Comparison of ENCODE assay signal across 8 mouse cellular contexts in genomic region chr17:34564796-34565195, GRCm38 (mm10). TPM values are rescaled to one million over a fixed set of nuclear protein-coding genes. Genes with fewer than 3 reads are reported as not detected.
A peak's percentile ranks its signal among the peaks of the same experiment; 100 is the strongest.
DNase-seq lines count a peak whose midpoint lies in the region; ATAC-seq lines count a peak whose summit lies in the region.

No protein-coding gene starts in this region.

- peak overlapping the region; percentile 53 for H3K4me2 ChIP-seq in heart, embryonic 16.5 days (ENCODE audit: low read depth, low read length)
- H3K4me2 ChIP-seq in midbrain, embryonic 15.5 days = 0 out of 2 replicates have a peak overlapping the region, but pooled peaks have one; percentile 12

- H3K27me3 ChIP-seq in heart, embryonic 16.5 days (ENCODE audit: control insufficient read depth, insufficient read depth, low read length) = no peaks in the 10 kb centered on the region; the same call in 1 of the 2 replicates
- H3K27me3 ChIP-seq in midbrain, embryonic 15.5 days (replicated peaks) = 0 out of 2 replicates have a peak, but pooled peaks cover 5% of the 10 kb centered on the region

- peak; percentile 29 for DNase-seq in gastrocnemius, adult 18-20 months (ENCODE audit: low spot score)
- DNase-seq in gastrocnemius, postnatal 14 days = no peak
- DNase-seq in kidney, postnatal 10 days = peak; percentile 74
- DNase-seq in cerebellum, adult 11 months = no peak
- DNase-seq in urinary bladder, postnatal 14 days (ENCODE audit: low spot score) = no peak

- 25% methylated on average over 3 of the region's 3 CpGs for WGBS in heart, embryonic 16.5 days
- WGBS in midbrain, embryonic 15.5 days = 64% methylated on average over 3 of the region's 3 CpGs

- H3K9me3 ChIP-seq in heart, embryonic 16.5 days (replicated peaks; ENCODE audit: control insufficient read depth, low read length) = 0 out of 2 replicates have a peak, but pooled peaks cover 2% of the 10 kb centered on the region
- H3K9me3 ChIP-seq in midbrain, embryonic 15.5 days = no peaks in the 10 kb centered on the region

- H3K9ac ChIP-seq in heart, embryonic 16.5 days (ENCODE audit: low read length) = peak overlapping the region; percentile 63
- H3K9ac ChIP-seq in midbrain, embryonic 15.5 days = no peak overlapping the region

- peak; percentile 54; the same call in 1 of the 2 replicates for ATAC-seq in heart, embryonic 16.5 days (replicated peaks; ENCODE audit: extremely low read depth, insufficient read depth, low FRiP score)
- ATAC-seq in midbrain, embryonic 15.5 days (replicated peaks) = no peak
- ATAC-seq in CD4-positive, CD25-positive, alpha-beta regulatory T cell, adult 4 months = no peak

- intact Hi-C loops in gastrocnemius, postnatal 14 days (cut with DNase I; ENCODE audit: low total_unique reads) = no loop called here

- peak overlapping the region; percentile 36 for H3K4me3 ChIP-seq in heart, embryonic 16.5 days (ENCODE audit: low read length)
- H3K4me3 ChIP-seq in midbrain, embryonic 15.5 days = no peak overlapping the region

- peak overlapping the region; percentile 89 for H3K27ac ChIP-seq in heart, embryonic 16.5 days (ENCODE audit: low read length)
- 0 out of 2 replicates have a peak overlapping the region, but pooled peaks have one; percentile 21 for H3K27ac ChIP-seq in midbrain, embryonic 15.5 days

- H3K36me3 ChIP-seq in heart, embryonic 16.5 days (ENCODE audit: control insufficient read depth, insufficient read depth) = 0 out of 2 replicates have a peak, but pooled peaks cover 2% of the 10 kb centered on the region
- H3K36me3 ChIP-seq in midbrain, embryonic 15.5 days (replicated peaks) = no peaks in the 10 kb centered on the region

- peaks cover 8% of the 10 kb centered on the region for H3K4me1 ChIP-seq in heart, embryonic 16.5 days (ENCODE audit: control insufficient read depth, insufficient read depth, low read length)
- H3K4me1 ChIP-seq in midbrain, embryonic 15.5 days = no peaks in the 10 kb centered on the region

RNA-seq across cellular contexts. Expression of gene Notch4, which starts 0.7 kb away (rescaled TPM):
- 1 to 10 TPM; 8.0 to 8.9 TPM for total RNA-seq in gastrocnemius, adult 18-20 months (2021)
- 10 to 100 TPM; 15.7 to 27.3 TPM for total RNA-seq in gastrocnemius, postnatal 14 days (2021)
- polyA plus RNA-seq in heart, embryonic 16.5 days (2015; fragmentation: Nextera tagmentation; extraction: Ambion mirVana) = 4.8 and 9.0 TPM in 2 replicates
- polyA plus RNA-seq in midbrain, embryonic 15.5 days (2015; fragmentation: Nextera tagmentation; extraction: Ambion mirVana) = 7.2 and 11.8 TPM in 2 replicates
- polyA plus RNA-seq in CD4-positive, CD25-positive, alpha-beta regulatory T cell, adult 4 months (2017; shearing (Covaris generic)) = 1 to 10 TPM in 1 of 2 experiments, under 1 TPM in 1; 0.09 to 1.1 TPM

RNA-seq across cellular contexts. Expression of gene Gpsm3, which starts 24.8 kb away (rescaled TPM):
- total RNA-seq in gastrocnemius, adult 18-20 months (2021) = 1 to 10 TPM; 1.2 to 1.5 TPM
- total RNA-seq in gastrocnemius, postnatal 14 days (2021) = 1 to 10 TPM; 3.1 to 3.6 TPM
- 11.3 and 18.5 TPM in 2 replicates for polyA plus RNA-seq in heart, embryonic 16.5 days (2015; fragmentation: Nextera tagmentation; extraction: Ambion mirVana)
- polyA plus RNA-seq in midbrain, embryonic 15.5 days (2015; fragmentation: Nextera tagmentation; extraction: Ambion mirVana) = 3.8 and 5.1 TPM in 2 replicates
- 100 to 1,000 TPM; 227 to 344 TPM for polyA plus RNA-seq in CD4-positive, CD25-positive, alpha-beta regulatory T cell, adult 4 months (2017; shearing (Covaris generic))

RNA-seq across cellular contexts. Expression of gene Pbx2, which starts 26.3 kb away (rescaled TPM):
- 10 to 100 TPM; 12.0 to 12.2 TPM for total RNA-seq in gastrocnemius, adult 18-20 months (2021)
- 10 to 100 TPM; 17.3 to 17.9 TPM for total RNA-seq in gastrocnemius, postnatal 14 days (2021)
- 4.8 and 5.4 TPM in 2 replicates for polyA plus RNA-seq in heart, embryonic 16.5 days (2015; fragmentation: Nextera tagmentation; extraction: Ambion mirVana)
- 10.2 and 10.7 TPM in 2 replicates for polyA plus RNA-seq in midbrain, embryonic 15.5 days (2015; fragmentation: Nextera tagmentation; extraction: Ambion mirVana)
- 10 to 100 TPM in 1 of 2 experiments, 1 to 10 TPM in 1; 7.7 to 12.6 TPM for polyA plus RNA-seq in CD4-positive, CD25-positive, alpha-beta regulatory T cell, adult 4 months (2017; shearing (Covaris generic))

RNA-seq across cellular contexts. Expression of gene Ager, which starts 32.9 kb away (rescaled TPM):
- total RNA-seq in gastrocnemius, adult 18-20 months (2021) = not detected
- total RNA-seq in gastrocnemius, postnatal 14 days (2021) = under 1 TPM; 0.44 to 0.55 TPM
- polyA plus RNA-seq in heart, embryonic 16.5 days (2015; fragmentation: Nextera tagmentation; extraction: Ambion mirVana) = 4.7 and 34.7 TPM in 2 replicates
- polyA plus RNA-seq in midbrain, embryonic 15.5 days (2015; fragmentation: Nextera tagmentation; extraction: Ambion mirVana) = 1.7 and 1.8 TPM in 2 replicates
- polyA plus RNA-seq in CD4-positive, CD25-positive, alpha-beta regulatory T cell, adult 4 months (2017; shearing (Covaris generic)) = 1 to 10 TPM; 4.0 to 4.5 TPM

RNA-seq across cellular contexts. Expression of gene Rnf5, which starts 38.7 kb away (rescaled TPM):
- 10 to 100 TPM; 22.0 to 22.1 TPM for total RNA-seq in gastrocnemius, adult 18-20 months (2021)
- 10 to 100 TPM; 17.1 to 18.6 TPM for total RNA-seq in gastrocnemius, postnatal 14 days (2021)
- 113 and 114 TPM in 2 replicates for polyA plus RNA-seq in heart, embryonic 16.5 days (2015; fragmentation: Nextera tagmentation; extraction: Ambion mirVana)
- 306 and 313 TPM in 2 replicates for polyA plus RNA-seq in midbrain, embryonic 15.5 days (2015; fragmentation: Nextera tagmentation; extraction: Ambion mirVana)
- 10 to 100 TPM; 68.0 to 75.0 TPM for polyA plus RNA-seq in CD4-positive, CD25-positive, alpha-beta regulatory T cell, adult 4 months (2017; shearing (Covaris generic))

Comparison
In these comparisons a context has a peak if more than half of its experiments do, and no peak if none do; other contexts are left out.
1. DNase-seq: peak in gastrocnemius, adult 18-20 months (single experiment) and kidney, postnatal 10 days (single experiment); none in gastrocnemius, postnatal 14 days (single experiment), cerebellum, adult 11 months (single experiment) and urinary bladder, postnatal 14 days (single experiment).
2. RNA of gene Gpsm3, which starts 24.8 kb away (polyA plus RNA-seq): 227 to 344 TPM in CD4-positive, CD25-positive, alpha-beta regulatory T cell, adult 4 months; 11.3 to 18.5 TPM in heart, embryonic 16.5 days and 3.8 to 5.1 TPM in midbrain, embryonic 15.5 days; every median in the first group is over 10 times any median in the second.